Mouse (Mus musculus) heart, postnatal 0 days (tissue): ENCODE data around the gene Stk4. TPM values are rescaled to one million over a fixed set of nuclear protein-coding genes. Genes with fewer than 3 reads are reported as not detected.

Experiments used
- ATAC-seq: fragments of 200-750 bp; cut with Nextera tagmentation; 2 replicates; pipeline ENCODE4 v1.8.0; 2017; ENCODE audit warnings: low read depth, moderate number of reproducible peaks, moderate library complexity; ENCODE audit not compliant: insufficient read depth
- DNase-seq: peaks from one replicate; pipeline ENCODE4 v3.0.0-alpha.2; 2016; ENCODE audit warnings: low spot score
- H3K27ac ChIP-seq: fragments of 300-500 bp; sonication (generic); 2 replicates; pipeline ENCODE4 v1.5.1; 2014; ENCODE audit warnings: low read depth, mild to moderate bottlenecking
- H3K27me3 ChIP-seq: fragments of 300-500 bp; sonication (generic); 2 replicates; pipeline ENCODE4 v1.6.1; 2014; ENCODE audit warnings: low read length, mixed read lengths; ENCODE audit not compliant: control insufficient read depth, insufficient read depth
- H3K36me3 ChIP-seq: fragments of 300-500 bp; sonication (generic); replicated peaks from 2 replicates; pipeline ENCODE4 v1.6.1; 2014; ENCODE audit warnings: low read length, mixed read lengths; ENCODE audit not compliant: control insufficient read depth, insufficient read depth
- H3K4me1 ChIP-seq: fragments of 300-500 bp; sonication (generic); 2 replicates; pipeline ENCODE4 v1.6.1; 2014; ENCODE audit warnings: antibody characterized with exemption; ENCODE audit not compliant: control insufficient read depth, insufficient read depth
- H3K4me2 ChIP-seq: fragments of 300-500 bp; sonication (generic); 2 replicates; pipeline ENCODE4 v1.6.1; 2014; ENCODE audit warnings: low read depth, mild to moderate bottlenecking, low read length, moderate library complexity
- H3K4me3 ChIP-seq: fragments of 300-500 bp; sonication (generic); 2 replicates; pipeline ENCODE4 v1.5.1; 2014; ENCODE audit warnings: low read depth, low read length
- H3K9ac ChIP-seq: fragments of 300-500 bp; sonication (generic); replicated peaks from 2 replicates; pipeline ENCODE4 v1.6.1; 2014; ENCODE audit warnings: low read depth, low read length, mixed read lengths
- H3K9me3 ChIP-seq: fragments of 300-500 bp; sonication (generic); replicated peaks from 2 replicates; pipeline ENCODE4 v1.6.1; 2016; ENCODE audit warnings: low read length; ENCODE audit not compliant: control insufficient read depth
- CTCF ChIP-seq: IDR thresholded peaks from 2 replicates; pipeline ENCODE4 v1.5.1; 2016; ENCODE audit warnings: antibody characterized with exemption, control low read depth, low read depth
- EP300 ChIP-seq: IDR thresholded peaks from 2 replicates; pipeline ENCODE4 v1.6.1; 2016; ENCODE audit warnings: antibody characterized with exemption, low read depth
- WGBS: fragments of 180-500 bp; shearing (Covaris S2); extraction: QIAGEN DNeasy Blood & Tissue Kit; methylation state at CpG from one replicate; pipeline ENCODE4 v1.1.7; 2014; 5-methylcytosine and 5-hydroxymethylcytosine counted together
- polyA plus RNA-seq: library from polyadenylated mRNA; unstranded; fragments of >200 nt; fragmentation: Nextera tagmentation; extraction: Ambion mirVana; gene quantifications from 2 replicates; pipeline ENCODE4 v1.2.1, GENCODE M21; 2015
- total RNA-seq: library from RNA; depleted of rRNA; stranded (reverse); fragments of >200 nt; gene quantifications from 2 replicates; pipeline ENCODE4 v1.2.3, GENCODE M21; 2014; ENCODE audit warnings: low replicate concordance

Stk4 gene
- total and polyA plus RNA-seq, 2 experiments from 2014 or later = 8.6 to 16.6 TPM

- WGBS = 89% methylated on average over 2 of the region's 2 CpGs
- no peak for DNase-seq
- H3K9me3 ChIP-seq = no peaks in the 10 kb centered on the region
- ATAC-seq = no peak
- peaks cover 5% of the 10 kb centered on the region for H3K36me3 ChIP-seq
- no peaks in the 10 kb centered on the region for H3K4me1 ChIP-seq
- H3K4me2 ChIP-seq = no peak overlapping the region
- no peak overlapping the region for H3K9ac ChIP-seq
- H3K4me3 ChIP-seq = no peak overlapping the region
- no peak overlapping the region for H3K27ac ChIP-seq
- no peak for TF ChIP-seq CTCF
- no peak for TF ChIP-seq EP300
- H3K27me3 ChIP-seq = no peaks in the 10 kb centered on the region
Observed at GRCm38 (mm10) chr2:164127297-164127696, 57.2 kb downstream of the Stk4 start.

DNA sequence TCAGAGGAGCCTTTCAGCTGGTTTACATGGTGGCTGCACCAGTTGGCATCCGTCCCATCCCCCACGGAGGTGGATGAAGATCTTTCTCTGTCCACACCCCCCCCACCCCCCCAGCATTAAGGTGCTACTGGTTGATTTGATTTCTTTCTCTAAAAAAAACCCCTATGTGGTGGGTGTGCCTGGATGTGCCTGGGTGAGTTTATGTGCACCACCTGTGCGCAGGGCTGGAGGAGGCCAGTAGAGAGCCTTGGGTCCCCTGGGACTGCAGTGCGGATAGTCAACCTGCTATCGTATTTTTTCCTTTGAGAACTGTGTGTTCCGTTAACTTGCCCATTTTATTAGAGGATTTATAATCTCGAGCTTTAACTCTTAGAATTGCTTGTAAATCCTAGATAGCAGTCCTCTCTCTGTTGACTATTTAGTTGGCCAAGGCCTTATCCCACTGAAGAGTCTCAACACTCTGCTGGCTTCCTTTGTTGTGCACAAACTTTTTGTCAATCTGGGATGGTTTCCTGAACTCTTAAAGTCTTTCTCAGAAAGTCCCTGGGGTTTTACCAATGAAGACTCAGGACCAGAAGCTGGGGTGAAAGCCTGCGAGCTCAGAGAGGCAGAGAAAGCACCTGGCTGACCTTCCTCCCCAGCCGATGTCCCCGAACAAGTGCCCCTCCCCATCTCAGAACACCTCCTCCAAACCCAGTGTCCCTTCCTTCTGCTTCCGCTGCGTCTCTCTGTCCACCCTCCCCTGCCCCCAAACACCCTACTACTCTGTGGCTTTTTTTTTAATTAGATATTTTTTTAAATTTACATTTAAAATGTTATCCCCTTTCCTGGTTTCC, 58.7 kb downstream of the Stk4 start:
- DNase-seq (no peak), ATAC-seq (no peak)
- Histone ChIP-seq H3K9ac (no peak overlapping the region), H3K27me3 (no peaks in the 10 kb centered on the region), H3K4me2 (no peak overlapping the region), H3K4me1 (no peaks in the 10 kb centered on the region), H3K4me3 (no peak overlapping the region), H3K9me3 (no peaks in the 10 kb centered on the region), H3K27ac (no peak overlapping the region), H3K36me3 (peaks cover under 1% of the 10 kb centered on the region)
- no peak for TF ChIP-seq CTCF
- no peak for TF ChIP-seq EP300
- WGBS = 89% methylated on average over 12 of the region's 12 CpGs

DNA sequence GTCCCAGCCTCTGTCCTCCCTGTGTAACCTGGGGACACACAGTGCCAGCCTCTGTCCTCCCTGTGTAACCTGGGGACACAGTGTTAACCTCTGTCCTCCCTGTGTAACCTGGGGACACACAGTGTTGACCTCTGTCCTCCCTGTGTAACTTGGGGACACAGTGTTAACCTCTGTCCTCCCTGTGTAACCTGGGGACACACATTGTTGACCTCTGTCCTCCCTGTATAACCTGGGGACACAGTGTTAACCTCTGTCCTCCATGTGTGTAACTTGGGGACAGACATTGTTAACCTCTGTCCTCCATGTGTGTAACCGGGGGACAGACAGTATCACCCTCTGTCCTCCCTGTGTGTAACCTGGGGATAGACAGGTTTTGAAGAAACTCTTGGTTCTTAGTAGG, 61.5 kb downstream of the Stk4 start:
- H3K9ac ChIP-seq = no peak overlapping the region
- H3K36me3 ChIP-seq = no peaks in the 10 kb centered on the region; the same call in none of the 2 replicates
- DNase-seq = no peak
- H3K9me3 ChIP-seq = no peaks in the 10 kb centered on the region
- no peaks in the 10 kb centered on the region for H3K4me1 ChIP-seq
- H3K4me3 ChIP-seq = no peak overlapping the region
- no peaks in the 10 kb centered on the region for H3K27me3 ChIP-seq
- no peak for ATAC-seq
- TF ChIP-seq EP300 (no peak), CTCF (no peak)
- no peak overlapping the region for H3K27ac ChIP-seq
- 85% methylated on average over 1 of the region's 1 CpGs for whole genome bisulfite sequencing
- H3K4me2 ChIP-seq = no peak overlapping the region

GRCm38 (mm10) chr2:164134563-164134962, 64.4 kb downstream of the Stk4 start:
- no peak; the same call in 1 of the 2 replicates for ATAC-seq
- H3K27me3 ChIP-seq = no peaks in the 10 kb centered on the region
- H3K36me3 ChIP-seq = no peaks in the 10 kb centered on the region; the same call in none of the 2 replicates
- 54% methylated on average over 6 of the region's 6 CpGs for WGBS
- no peak overlapping the region for H3K4me3 ChIP-seq
- no peak overlapping the region for H3K9ac ChIP-seq
- DNase-seq = peak; percentile 33
- no peaks in the 10 kb centered on the region for H3K4me1 ChIP-seq
- H3K9me3 ChIP-seq = no peaks in the 10 kb centered on the region
- no peak overlapping the region for H3K4me2 ChIP-seq
- H3K27ac ChIP-seq = no peak overlapping the region
- TF ChIP-seq CTCF (peak; percentile 78), EP300 (no peak)

DNA sequence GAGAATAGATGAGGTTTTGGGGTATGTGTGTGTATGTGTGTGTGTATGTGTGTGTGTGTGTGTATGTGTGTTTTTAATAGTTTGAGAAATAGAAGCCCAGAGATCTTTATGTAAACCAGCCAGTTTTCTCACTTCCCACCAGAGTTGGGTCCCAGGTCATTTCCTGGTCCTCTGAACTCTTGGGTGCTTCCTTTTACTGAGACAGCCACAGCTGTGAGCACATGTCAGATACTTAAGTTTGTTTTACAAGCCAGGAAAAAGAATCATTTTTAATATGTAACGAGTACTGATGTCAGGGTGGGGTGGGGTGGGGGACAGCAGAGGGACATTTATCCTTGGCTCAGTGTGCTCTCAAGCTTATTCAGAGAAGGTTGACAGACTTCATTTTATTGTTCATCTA, 65.2 kb downstream of the Stk4 start:
- Histone ChIP-seq H3K36me3 (no peaks in the 10 kb centered on the region; the same call in none of the 2 replicates), H3K27ac (0 out of 2 replicates have a peak overlapping the region, but pooled peaks have one; percentile 7), H3K9me3 (no peaks in the 10 kb centered on the region), H3K9ac (no peak overlapping the region), H3K4me3 (no peak overlapping the region), H3K27me3 (no peaks in the 10 kb centered on the region), H3K4me1 (no peaks in the 10 kb centered on the region), H3K4me2 (no peak overlapping the region)
- no peak for TF ChIP-seq EP300
- TF ChIP-seq CTCF = no peak
- ATAC-seq (no peak), DNase-seq (no peak)
- WGBS = 55% methylated on average over 1 of the region's 1 CpGs
